Mouse (Mus musculus): ENCODE results near the gene Cryba2. TPM values are rescaled to one million over a fixed set of nuclear protein-coding genes. Genes with fewer than 3 reads are reported as not detected.

The Cryba2 gene
- polyA plus RNA-seq, 1 experiment from 2014 or later, result 1.2 TPM

DNA sequence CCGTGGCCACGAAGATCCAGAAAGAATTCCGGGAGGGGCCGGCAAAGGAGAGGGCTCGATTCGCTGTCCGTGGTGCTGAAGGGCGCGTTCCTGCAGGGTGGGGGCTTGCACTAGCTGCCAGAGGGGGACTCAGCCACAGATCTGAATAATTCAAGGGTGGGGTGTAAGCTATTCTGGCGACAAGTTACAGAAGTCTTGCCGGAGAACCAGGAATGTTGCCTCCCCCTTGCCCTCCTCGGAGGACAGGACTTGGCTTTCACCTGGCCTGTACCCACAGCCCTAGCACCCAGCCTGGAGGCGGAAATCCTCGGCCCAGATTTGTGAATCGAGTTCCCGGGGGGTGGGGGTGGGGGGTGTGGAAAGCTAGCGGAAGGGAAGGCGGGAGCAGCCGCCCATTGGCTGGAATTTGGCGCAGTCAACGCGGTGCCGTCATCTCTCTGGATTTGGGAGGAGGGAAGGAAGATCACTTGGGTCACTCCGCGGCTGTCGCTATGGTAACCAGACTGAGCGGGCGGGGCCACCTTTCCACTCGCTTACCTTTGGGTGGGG lies 34.7 kb downstream of the Cryba2 start:
- 0 out of 2 replicates have a peak, but pooled peaks cover 7% of the 10 kb centered on the region for H3K4me1 ChIP-seq (replicated peaks; ENCODE audit: control insufficient read depth, insufficient read depth, low read length)
- H3K27ac ChIP-seq (ENCODE audit: low read depth, low read length), result no peak overlapping the region
- no peak for TF ChIP-seq CTCF (IDR thresholded peaks at IDR 0.05; ENCODE audit: low read depth)
- ATAC-seq, result no peak
- WGBS, result 1% methylated on average over 29 of the region's 29 CpGs
- H3K4me2 ChIP-seq (replicated peaks; ENCODE audit: low read depth), result peak overlapping the region; percentile 50
- H3K9me3 ChIP-seq (ENCODE audit: control insufficient read depth), result no peaks in the 10 kb centered on the region
- H3K9ac ChIP-seq (ENCODE audit: low read depth, low read length), result no peak overlapping the region
- H3K4me3 ChIP-seq (ENCODE audit: low read depth, low read length), result peak overlapping the region; percentile 24
- peaks cover 63% of the 10 kb centered on the region for H3K27me3 ChIP-seq (replicated peaks; ENCODE audit: control insufficient read depth, insufficient read depth, low read length)
- H3K36me3 ChIP-seq (ENCODE audit: control insufficient read depth, insufficient read depth), result no peaks in the 10 kb centered on the region

DNA sequence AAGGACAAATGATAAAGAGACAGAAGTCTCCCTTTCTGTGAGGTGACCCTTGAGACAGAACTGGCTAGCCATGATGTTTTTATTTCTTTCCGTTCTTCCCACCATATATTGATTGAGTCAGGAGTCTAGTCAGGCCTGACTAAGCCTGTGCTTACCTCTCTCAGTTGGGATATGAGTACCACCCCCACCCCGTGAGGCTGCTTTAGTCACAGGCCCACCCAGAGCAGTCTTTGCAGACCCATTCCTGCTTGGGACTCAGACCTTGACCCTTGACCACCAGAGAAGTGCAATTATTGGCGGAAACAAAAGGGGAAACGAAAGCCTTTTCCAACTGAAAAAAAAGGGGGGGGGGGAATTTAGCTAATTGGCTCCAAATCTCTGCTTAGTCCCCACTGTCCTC lies 35.3 kb downstream of the Cryba2 start:
- no peak for TF ChIP-seq CTCF (IDR thresholded peaks at IDR 0.05; ENCODE audit: low read depth)
- Histone ChIP-seq H3K9ac (ENCODE audit: low read depth, low read length) (no peak overlapping the region), H3K27me3 (replicated peaks; ENCODE audit: control insufficient read depth, insufficient read depth, low read length) (peaks cover 69% of the 10 kb centered on the region), H3K4me3 (ENCODE audit: low read depth, low read length) (peak overlapping the region; percentile 24; the same call in 1 of the 2 replicates), H3K9me3 (ENCODE audit: control insufficient read depth) (no peaks in the 10 kb centered on the region), H3K36me3 (ENCODE audit: control insufficient read depth, insufficient read depth) (no peaks in the 10 kb centered on the region), H3K27ac (ENCODE audit: low read depth, low read length) (no peak overlapping the region), H3K4me1 (replicated peaks; ENCODE audit: control insufficient read depth, insufficient read depth, low read length) (0 out of 2 replicates have a peak, but pooled peaks cover 7% of the 10 kb centered on the region), H3K4me2 (replicated peaks; ENCODE audit: low read depth) (peak overlapping the region; percentile 50)
- 8% methylated on average over 4 of the region's 4 CpGs for WGBS
- no peak for ATAC-seq

DNA sequence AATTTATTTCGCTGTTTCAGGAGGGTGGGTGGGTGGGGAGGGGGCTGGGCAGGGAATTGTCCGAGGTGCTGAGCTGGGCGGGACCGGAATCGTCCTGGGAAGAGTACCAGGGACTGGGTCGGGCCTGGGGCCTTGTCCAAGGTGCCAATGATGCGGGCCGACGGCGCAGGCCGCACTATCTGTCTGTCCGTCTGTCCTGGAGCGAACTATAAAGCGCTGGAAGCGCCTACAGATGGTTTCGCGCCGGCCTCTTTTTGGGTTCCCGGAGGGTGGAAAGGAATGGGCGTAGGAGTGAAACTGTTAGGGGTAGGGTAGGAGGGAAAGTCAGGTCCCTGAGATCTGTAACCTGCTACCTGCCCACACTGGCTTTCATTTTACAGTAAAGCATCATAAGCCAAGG lies 35.7 kb downstream of the Cryba2 start:
- Histone ChIP-seq H3K27ac (ENCODE audit: low read depth, low read length) (no peak overlapping the region), H3K27me3 (replicated peaks; ENCODE audit: control insufficient read depth, insufficient read depth, low read length) (peaks cover 73% of the 10 kb centered on the region), H3K4me1 (replicated peaks; ENCODE audit: control insufficient read depth, insufficient read depth, low read length) (0 out of 2 replicates have a peak, but pooled peaks cover 7% of the 10 kb centered on the region), H3K36me3 (ENCODE audit: control insufficient read depth, insufficient read depth) (no peaks in the 10 kb centered on the region), H3K4me2 (replicated peaks; ENCODE audit: low read depth) (no peak overlapping the region), H3K9me3 (ENCODE audit: control insufficient read depth) (no peaks in the 10 kb centered on the region), H3K4me3 (ENCODE audit: low read depth, low read length) (no peak overlapping the region), H3K9ac (ENCODE audit: low read depth, low read length) (no peak overlapping the region)
- no peak for TF ChIP-seq CTCF (IDR thresholded peaks at IDR 0.05; ENCODE audit: low read depth)
- WGBS, result 5% methylated on average over 20 of the region's 20 CpGs
- no peak for ATAC-seq

GRCm38 (mm10) chr1:74856791-74857190 lies 36.2 kb downstream of the Cryba2 start:
- Histone ChIP-seq H3K27me3 (replicated peaks; ENCODE audit: control insufficient read depth, insufficient read depth, low read length) (peaks cover 77% of the 10 kb centered on the region), H3K27ac (ENCODE audit: low read depth, low read length) (no peak overlapping the region), H3K36me3 (ENCODE audit: control insufficient read depth, insufficient read depth) (no peaks in the 10 kb centered on the region), H3K4me3 (ENCODE audit: low read depth, low read length) (no peak overlapping the region), H3K9me3 (ENCODE audit: control insufficient read depth) (no peaks in the 10 kb centered on the region), H3K9ac (ENCODE audit: low read depth, low read length) (no peak overlapping the region), H3K4me2 (replicated peaks; ENCODE audit: low read depth) (no peak overlapping the region), H3K4me1 (replicated peaks; ENCODE audit: control insufficient read depth, insufficient read depth, low read length) (0 out of 2 replicates have a peak, but pooled peaks cover 7% of the 10 kb centered on the region)
- under 1% methylated on average over 7 of the region's 7 CpGs for WGBS
- no peak for ATAC-seq
- TF ChIP-seq CTCF (IDR thresholded peaks at IDR 0.05; ENCODE audit: low read depth), result no peak

DNA sequence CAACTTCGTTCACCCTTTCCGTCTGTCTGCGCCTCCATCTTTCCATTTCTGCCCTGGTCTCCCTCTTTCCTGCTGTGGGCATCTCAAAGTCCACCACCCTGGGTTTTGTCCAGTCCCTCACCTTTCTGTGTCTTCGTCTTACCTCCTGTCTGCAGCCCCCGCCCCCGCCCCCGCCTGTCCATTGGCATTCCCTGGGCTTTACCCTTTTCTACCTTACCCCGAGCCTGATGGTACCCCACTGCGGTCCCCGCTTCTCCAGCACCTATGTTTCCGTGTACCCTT lies 36.6 kb downstream of the Cryba2 start:
- Histone ChIP-seq H3K4me3 (ENCODE audit: low read depth, low read length) (peak overlapping the region; percentile 57; the same call in 1 of the 2 replicates), H3K27me3 (replicated peaks; ENCODE audit: control insufficient read depth, insufficient read depth, low read length) (peaks cover 81% of the 10 kb centered on the region), H3K27ac (ENCODE audit: low read depth, low read length) (no peak overlapping the region), H3K9ac (ENCODE audit: low read depth, low read length) (no peak overlapping the region), H3K4me1 (replicated peaks; ENCODE audit: control insufficient read depth, insufficient read depth, low read length) (0 out of 2 replicates have a peak, but pooled peaks cover 7% of the 10 kb centered on the region), H3K4me2 (replicated peaks; ENCODE audit: low read depth) (peak overlapping the region; percentile 95; the same call in 1 of the 2 replicates), H3K9me3 (ENCODE audit: control insufficient read depth) (no peaks in the 10 kb centered on the region), H3K36me3 (ENCODE audit: control insufficient read depth, insufficient read depth) (no peaks in the 10 kb centered on the region)
- WGBS, result 4% methylated on average over 11 of the region's 11 CpGs
- ATAC-seq, result no peak
- TF ChIP-seq CTCF (IDR thresholded peaks at IDR 0.05; ENCODE audit: low read depth), result no peak

GRCm38 (mm10) chr1:74855651-74856438 lies 37.1 kb downstream of the Cryba2 start:
- TF ChIP-seq CTCF (IDR thresholded peaks at IDR 0.05; ENCODE audit: low read depth), result no peak
- Histone ChIP-seq H3K9ac (ENCODE audit: low read depth, low read length) (no peak overlapping the region), H3K36me3 (ENCODE audit: control insufficient read depth, insufficient read depth) (no peaks in the 10 kb centered on the region), H3K4me3 (ENCODE audit: low read depth, low read length) (peak overlapping the region; percentile 57), H3K27ac (ENCODE audit: low read depth, low read length) (no peak overlapping the region), H3K4me1 (replicated peaks; ENCODE audit: control insufficient read depth, insufficient read depth, low read length) (0 out of 2 replicates have a peak, but pooled peaks cover 7% of the 10 kb centered on the region), H3K4me2 (replicated peaks; ENCODE audit: low read depth) (peak overlapping the region; percentile 95), H3K9me3 (ENCODE audit: control insufficient read depth) (no peaks in the 10 kb centered on the region), H3K27me3 (replicated peaks; ENCODE audit: control insufficient read depth, insufficient read depth, low read length) (peaks cover 86% of the 10 kb centered on the region)
- WGBS, result under 1% methylated on average over 73 of the region's 74 CpGs
- no peak for ATAC-seq
